Mouse (Mus musculus) ovary, postnatal 10 days (tissue): ENCODE measurements around the gene Il12a.

ENCODE experiments used
- DNase-seq: peaks from one replicate; pipeline ENCODE4 v3.0.0; 2022; ENCODE audit warnings: low spot score

Il12a gene

DNA sequence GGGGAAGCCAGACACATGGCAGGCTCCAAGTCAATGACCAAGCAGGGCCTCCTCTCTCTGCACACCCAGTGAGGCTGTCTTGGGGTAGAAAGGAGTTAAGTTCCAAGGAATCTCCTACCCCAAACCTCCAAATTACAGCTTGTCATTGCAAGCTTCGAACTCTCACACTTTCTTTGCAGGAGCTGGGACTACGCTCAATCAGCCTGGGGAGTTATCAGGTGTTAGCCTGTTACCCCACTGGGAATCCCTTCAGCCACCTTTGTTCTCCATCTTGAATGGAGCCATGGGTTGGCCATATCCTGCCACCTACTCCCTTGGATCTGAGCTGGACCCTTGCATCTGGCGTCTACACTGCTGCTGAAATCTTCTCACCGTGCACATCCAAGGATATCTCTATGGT lies at the start of gene Il12a:
Gene Il12a, plus strand, starts transcription at position 301 of the 400 bp plus-strand sequence.
- no peak for DNase-seq

DNA sequence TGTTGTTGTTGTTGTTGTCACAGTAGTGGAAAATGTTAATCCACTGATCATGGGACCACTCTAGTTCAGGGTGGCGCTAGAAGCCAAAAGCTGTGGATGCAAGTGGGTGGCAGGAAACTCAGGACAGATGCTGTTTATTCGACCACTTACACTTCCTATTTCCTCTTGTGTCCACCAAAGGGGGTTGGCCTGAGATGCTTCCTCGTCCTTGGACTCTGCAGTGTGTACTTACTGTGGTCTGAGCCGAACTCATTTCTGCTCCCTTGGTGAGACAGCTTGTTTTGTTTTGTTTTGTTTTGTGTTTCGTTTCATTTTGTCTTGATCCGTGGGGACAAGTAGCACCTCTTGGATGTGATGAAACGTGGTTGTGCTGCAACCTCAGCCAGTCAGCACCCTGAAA lies 47.5 kb upstream of the Il12a start:
- DNase-seq = no peak

DNA sequence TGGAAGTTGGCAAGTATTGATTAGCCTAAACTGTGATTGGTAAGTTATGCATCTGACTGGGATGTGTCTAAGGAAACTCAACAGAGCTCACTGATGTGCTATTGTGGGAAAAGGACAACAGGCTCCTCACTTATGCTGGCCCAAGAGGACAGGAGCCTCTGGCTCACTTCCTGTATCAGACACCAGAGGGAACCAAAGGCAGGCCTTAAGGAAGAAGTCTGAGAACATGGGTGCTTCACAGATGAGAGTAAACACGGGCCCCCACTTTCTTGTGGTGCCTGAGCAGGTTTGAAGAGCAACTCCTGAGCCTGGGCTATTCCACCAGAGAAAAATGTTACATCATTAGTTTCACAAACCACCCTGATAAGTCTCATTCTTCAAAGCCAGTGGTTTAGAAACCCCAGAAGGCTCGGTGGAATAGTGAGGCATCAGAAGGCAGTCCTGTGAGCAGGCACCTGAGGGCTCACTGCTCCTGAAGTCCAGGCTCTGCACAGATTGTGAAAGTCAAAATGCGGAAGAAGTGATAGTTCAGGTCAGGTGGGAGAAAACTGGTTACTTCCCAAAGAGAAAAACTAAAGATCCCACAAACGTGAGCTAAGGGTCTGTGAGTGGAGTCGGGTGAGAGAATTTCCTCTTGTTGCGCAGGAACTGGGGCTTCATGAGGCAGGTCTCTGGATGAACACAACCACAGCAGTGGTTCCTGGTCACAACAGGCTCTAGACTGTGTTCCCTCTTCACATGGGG lies 43.9 kb upstream of the Il12a start:
- DNase-seq = no peak

DNA sequence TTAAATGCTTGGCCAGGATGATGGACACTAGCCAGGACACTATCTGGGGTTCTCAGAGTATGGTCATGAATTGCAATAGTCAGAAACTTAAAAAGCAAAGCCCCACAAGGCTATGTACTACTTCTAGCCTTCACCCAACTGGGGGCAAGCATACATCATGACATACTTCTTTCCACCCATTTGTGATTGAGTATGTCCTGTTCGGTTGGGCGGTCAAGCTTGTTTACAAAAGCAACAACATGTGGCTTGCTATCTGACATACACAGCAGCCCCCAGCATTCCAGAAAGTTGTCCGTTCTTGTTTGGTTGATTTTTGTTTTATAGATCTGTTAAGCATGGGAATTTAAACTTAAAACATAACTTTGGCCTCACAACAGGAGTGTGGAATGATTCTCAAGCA lies 43.2 kb upstream of the Il12a start:
- DNase-seq = no peak

DNA sequence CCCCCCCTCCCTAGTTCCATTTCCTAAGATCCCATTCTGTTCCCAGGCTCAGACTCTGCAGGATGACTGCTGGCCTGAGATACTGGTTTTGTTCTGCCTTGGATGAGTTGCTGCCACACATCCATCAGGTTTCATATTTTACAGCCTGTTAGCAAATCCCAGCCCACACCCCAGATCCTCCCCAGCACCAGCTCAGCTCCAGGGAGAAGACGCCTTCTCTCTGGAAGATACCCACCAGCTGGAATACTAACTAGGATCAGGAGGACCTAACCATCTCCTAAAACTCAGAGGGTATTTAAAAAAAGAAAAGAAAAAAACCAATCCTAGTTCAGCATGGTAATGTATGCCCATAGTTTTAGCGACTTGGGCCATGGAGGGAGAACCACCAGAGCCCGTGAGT lies 40.2 kb upstream of the Il12a start:
- no peak for DNase-seq

DNA sequence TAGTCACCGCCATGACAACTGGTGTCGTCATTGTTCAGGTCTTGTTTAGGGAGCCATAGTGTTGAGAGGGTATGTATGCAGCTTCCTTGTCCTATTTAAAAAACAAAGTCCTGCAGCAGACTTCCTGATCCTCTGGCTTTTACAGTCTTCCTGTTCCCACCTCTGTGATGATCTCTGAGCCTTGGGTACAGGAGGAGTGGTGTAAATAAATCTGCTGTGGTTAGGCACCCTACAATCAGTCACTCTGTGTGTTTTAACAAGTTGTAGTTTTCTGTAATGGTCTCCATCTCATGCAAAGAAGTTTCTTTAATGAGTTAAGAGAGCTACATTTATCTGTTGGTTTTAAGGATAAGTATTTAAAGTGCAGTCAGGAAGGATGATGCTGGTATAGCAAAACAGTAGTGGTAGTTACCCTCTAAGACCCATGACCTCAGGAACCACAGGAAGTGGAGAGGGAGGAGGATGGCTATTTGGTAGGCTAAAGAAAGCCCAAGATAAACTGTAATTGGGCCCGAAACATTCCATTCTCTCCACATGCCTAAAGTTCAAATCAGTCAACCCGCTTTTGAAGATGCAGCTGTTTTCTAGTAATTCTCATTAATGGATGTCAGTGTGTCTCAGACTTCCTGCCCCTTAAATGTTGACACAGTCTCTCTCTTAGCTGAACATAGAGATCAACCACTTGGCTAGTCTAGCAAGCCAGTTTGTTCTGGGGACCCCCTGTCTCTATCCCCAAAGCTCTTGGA lies 33.7 kb upstream of the Il12a start:
- no peak for DNase-seq

DNA sequence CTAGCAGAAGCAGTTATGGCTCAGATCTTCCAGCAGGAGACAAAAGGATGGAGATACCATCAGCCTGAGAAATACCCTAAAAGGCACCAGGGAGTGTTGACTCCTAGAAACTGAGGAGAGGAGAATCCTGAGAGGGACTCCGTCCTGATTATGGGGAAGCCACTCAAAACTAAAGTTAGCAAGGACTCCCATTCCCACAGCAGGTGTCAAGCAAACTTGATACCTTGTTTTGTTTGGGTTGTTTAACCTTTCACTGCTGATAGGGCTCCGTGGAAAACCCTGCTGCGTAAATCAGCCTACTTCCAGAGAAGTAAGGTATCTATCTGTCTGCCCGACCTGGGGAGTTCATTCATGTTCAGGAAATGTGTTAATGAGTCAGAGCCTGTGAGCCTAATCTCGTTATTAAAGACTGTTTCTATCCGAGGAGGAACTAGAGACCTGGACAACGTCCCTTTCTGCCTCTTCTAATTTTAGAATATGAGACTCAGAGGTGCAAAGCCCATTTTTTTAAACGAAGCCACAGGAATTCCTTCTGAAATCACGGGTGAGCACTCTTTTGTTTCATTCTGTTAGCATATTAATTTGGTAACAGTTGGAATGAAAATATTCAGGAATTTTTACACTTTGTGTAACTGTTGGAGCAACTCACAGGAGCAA lies 32.7 kb upstream of the Il12a start:
- no peak for DNase-seq

DNA sequence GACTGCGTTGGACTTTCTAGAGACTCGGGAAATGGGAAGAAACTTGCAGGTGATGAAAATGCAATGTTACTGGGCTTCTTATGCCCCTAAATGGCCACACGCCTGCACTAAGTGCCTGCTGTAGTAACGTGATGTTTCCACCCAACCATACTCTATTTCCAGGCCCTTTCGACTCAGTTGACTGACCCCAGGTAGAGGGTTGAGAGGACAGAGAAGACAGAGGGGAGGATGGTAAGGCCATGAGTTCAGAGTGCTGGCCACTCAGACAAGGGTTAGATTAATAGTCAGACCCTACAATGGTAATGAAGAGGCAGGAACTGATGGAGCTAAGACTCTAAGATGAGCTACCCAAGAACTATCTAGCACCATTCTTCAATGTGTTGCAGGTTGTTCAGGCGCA lies 30.4 kb upstream of the Il12a start:
- no peak for DNase-seq

DNA sequence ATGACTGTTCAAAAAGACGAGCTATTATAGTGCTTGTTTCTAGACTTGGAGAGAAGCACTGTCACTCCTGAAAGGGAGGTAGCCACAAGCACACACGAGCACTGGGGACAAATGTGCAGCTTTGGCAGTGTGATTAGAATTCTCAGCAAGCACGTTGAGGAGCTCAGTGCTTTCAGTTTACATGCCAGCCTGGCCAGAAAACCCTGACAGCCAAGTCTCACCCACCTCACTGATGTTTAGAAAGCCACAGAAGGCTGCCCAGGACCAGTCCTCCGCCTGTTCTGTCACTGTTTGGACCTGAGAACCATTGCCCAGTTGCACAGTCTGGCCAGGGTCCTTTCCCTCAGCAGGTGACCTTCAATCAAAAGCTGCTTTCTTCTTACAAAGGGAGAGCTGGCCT lies 29.9 kb upstream of the Il12a start:
- no peak for DNase-seq

DNA sequence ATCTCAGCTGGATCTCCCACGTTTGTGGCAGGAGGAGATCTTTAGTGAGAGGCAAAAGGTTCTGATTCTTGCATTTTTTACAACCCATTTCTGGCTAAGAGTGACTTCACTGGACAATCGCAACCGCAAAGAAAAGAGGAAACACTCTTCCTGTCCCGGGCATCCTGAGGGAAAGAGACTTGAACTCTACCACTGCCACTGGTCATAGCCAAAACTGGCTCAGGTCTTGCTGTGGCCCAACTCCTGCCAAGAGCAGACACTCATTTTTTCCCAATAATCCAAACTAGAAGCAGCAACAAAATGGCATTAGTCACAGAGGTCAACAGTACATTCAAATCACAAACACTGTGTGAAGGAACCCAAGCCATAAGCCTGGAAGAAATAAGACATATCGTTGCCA lies 28.1 kb upstream of the Il12a start:
- no peak for DNase-seq

DNA sequence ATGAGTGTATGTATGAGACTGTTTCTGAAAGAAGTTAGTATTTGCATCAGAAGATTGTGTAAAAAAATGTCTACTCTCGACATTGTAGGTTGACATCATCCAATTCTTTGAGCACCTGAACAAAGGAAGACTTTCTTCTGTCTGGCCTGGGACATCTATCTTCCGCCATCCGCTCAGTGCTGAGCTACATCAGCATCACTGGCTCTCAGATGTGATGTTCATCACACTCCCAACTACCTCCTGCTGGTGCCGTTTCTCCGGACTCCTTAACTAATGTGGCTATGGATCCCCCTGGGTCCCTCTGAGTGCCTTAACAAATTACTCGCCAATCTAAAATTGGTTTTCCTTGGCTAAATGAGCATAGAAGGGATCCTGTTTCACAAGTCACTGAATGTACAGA lies 26.1 kb upstream of the Il12a start:
- no peak for DNase-seq

DNA sequence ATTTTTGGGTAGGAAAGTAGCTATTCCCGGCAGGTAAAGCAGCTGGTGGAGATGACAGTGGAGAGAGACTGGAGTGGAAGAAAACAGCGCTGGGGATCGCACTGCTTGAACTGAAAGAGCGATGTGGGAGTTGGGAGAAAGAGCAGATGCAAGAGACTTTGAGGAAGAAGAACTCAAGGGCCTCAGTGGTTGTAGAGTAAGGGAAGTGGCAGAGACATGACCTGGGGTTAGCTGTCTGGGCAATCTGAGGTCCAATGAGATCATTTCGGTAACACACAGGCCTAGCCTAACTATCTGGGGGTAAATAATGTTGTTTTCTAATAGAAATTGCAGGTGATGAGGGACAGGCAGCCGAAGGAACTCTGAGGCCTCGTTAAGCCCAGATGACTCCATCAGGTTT lies 24.1 kb upstream of the Il12a start:
- DNase-seq = no peak

DNA sequence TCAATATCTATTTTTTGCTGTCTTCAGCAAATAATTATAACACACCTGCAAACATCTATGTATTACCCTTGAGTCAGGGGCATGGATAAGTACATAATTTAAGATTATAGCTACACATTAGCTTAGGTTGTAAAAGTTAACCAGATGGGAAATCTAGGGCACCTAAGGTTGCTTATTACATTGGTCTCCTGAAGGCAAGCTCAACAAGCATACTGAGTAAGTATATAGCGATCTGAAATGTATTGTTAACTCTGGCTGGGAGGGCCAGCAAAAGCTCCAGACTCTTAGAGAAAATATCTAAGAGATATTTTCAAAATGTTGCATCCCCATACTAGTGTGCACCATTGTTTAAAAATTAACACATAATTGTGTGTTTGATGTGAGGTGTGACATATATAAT lies 22.6 kb upstream of the Il12a start:
- no peak for DNase-seq

DNA sequence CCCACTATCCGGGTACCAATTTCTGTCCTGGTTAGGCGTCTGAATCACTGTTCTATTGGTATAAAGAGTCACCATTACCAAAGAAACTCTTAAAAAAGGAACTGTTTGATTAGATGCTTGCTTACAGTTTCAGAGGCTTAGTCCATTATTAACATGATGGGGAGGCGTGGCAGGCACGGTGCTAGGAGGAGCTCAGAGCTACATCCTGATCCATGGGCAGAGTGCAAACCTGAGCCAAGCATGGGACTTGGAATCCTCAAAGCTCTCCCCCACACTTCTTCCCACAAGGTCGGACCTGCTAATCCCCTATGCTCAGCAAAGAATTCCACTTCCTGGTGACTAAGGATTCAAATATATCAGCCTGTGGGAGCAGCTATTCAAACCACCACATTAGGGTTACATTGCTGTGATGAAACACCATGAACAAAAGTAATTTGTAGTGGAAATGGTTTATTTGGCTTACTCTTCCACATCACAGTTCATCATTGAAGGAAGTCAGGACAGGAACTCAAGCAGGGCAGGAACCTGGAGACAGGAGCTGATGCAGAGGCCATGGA lies 20.9 kb upstream of the Il12a start:
- DNase-seq = no peak

DNA sequence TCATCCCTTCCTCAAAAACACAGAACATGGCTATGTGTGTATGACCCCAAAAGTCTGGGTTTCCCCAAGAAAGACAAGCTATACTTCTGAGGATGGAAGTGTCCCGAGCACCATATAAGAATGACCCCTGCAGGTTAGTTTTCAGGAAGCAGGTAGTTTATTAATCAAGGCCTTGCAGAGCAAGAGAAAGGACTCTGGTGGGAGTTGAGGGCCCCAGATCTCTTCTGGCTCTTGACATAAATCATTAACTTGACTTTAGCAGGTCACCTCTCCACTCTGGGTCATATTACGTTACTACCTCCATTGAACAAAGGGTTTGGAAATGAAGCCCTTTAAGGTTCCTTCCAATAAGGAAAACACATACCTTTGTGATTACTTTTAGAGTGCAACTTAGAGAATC lies 15.7 kb upstream of the Il12a start:
- no peak for DNase-seq

DNA sequence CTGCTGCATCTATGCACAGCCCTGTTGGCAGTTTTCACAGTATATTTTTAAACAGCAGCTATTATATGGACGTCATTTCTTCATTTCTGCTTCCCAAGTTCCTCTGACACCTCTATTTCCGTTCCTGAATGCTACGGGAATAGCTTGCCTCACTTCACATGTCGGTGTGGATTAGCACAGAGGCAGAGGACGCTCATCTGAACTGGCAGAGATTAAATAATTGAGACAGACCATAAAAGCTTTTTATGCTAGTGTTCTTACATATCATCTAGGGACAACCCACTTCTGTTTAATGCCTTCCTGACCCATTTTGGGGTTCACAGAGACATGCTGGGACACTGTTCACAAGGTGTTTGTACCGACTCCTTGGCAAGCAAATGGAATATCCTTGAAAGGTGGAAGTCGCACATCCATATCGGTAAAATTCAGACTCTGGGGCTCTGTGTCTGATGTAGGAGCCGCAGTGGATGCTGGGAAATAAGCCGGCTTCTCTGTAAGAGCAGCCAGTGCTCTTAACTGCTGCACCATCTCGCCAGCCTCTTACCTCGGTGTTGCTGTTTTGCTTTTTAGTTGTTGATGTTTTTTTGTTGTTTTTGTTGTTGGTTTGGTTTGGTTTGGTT lies 15.1 kb upstream of the Il12a start:
- DNase-seq = no peak

DNA sequence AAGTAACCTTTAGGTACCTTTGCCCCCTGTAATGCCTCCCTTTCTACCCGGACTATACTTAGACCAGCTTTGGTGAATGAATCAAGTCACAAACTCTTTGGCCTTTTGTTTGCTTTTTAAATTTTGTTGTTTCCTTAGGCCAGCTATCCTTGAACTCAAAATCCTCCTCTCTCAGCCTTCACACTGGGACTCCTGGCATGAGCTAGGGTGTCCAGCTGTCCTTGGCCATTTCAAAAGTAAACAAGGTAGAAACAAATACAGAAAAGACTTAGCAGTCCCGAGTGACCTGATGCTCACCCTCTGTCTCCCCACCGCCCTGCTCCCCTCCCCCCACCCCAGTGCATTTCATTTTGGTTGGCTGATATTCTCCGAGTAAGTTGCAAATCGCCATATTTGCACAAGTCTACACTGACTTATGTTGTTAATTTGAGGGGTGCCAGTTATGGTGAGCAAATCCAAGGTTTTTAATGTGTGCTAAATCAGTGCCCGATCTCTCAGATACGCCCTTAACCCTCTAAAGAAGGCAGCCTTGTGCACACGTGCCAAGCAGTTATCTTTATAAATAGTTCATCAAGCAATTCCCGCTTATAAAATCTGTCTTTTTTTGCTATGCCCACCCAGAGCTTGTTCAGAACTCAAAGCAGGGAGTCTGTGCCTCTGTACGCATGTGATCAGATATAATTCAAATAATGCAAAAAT lies 14.3 kb upstream of the Il12a start:
- DNase-seq = no peak

DNA sequence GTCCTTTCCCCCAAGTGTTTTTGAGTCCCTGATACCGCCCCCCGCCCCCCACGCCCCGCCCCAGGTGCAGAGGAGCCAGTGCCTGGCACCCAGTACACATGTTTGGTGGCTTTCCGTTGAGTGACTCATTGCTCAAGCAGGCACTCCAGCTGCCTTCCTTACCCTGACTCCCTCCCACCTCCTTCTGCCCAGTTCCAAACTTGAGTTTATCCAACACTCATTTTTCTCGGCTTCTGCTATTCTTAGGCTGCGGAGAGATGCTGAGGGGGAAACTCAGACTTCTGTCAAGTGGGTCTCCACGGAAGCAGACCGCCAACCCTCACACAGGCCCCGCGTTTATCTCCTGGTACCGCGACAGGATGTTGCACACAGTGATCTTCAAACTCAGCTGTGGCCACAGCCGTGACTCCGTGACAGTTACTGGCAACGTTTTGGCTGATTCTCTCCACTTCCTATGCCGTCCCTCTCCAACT lies 13.6 kb upstream of the Il12a start:
- DNase-seq = no peak

DNA sequence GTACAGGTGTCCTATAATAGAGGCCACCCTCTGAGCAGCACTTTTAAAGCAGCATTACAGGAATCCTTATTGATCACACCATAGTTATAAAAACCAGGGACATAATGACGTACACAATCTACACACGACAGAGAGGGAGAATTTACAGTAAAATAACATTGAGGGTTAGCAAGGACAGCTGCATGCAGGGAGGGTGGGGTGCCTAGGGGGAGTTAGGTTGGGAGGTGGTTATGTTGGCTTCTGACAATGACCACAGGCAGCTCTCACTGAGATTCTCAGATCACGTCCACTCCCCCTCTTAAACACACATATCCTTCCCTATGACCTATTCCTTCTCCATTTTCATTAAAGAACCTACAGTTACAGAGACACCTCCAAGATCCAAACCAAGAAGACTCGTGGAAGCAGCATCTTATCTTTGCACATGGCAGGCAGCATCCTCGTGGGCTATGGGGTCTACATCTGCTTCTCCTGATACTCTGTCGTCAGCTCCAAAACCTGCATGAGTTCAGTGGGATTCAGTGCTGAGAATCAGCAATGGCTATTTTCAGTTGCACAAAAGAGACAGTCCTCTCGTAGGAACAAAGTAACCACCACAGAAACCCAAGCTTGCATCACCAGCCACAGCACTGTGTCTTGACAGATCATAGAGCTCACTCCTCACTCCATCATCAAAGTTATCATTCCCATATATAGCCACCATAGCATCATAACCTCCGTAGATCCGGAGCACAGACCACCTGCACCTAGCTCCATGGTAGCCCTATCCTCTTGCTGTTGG lies 11.4 kb upstream of the Il12a start:
- no peak for DNase-seq

DNA sequence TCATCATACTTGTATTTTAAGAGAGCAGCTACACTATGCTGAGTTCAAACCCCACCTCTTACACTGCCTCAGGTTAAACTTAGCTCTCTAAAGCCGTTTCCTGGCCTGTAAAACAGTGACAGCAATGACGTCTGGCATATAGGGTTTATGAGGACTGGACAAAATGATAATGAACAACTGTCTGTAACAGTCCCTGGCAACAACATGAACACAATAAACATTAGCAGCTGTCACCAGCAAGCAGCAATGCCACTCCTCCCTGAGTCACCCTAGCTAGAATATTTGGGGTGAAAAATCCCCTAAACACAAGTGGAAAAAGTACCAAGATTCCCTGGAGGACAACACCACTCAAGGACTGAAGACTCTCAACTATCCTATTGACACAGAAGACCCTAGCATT lies 6.9 kb upstream of the Il12a start:
- no peak for DNase-seq

DNA sequence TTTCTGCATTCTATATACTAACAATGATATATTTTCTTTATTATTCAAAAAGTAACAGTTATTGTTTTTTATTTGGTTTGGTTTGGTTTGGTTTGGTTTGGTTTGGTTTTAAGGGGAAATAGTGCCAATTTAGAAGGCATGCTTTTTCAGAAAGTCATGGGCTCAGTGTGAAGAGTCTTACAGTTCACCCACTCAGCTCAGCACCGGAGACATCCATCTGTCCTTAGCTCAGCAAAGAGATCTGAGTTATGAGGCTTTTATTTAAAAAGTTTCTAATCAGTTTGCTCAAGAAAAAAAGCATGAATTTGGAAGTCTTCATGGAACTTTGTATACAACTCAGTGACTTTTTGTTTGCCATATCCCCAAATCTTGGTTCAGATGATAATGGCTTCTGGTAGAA lies 6.2 kb upstream of the Il12a start:
- DNase-seq = no peak
